Mouse (Mus musculus): ENCODE measurements around the gene Olfr61. TPM values are rescaled to one million over a fixed set of nuclear protein-coding genes. Genes with fewer than 3 reads are reported as not detected.

Gene Olfr61
- polyA plus RNA-seq, 1 experiment from 2014 or later: not detected

Other genes starting within 250 kb of the Olfr61 start
- gene Olfr531, start 226.1 kb upstream of the Olfr61 start, polyA plus RNA-seq (2014; fragmentation: Nextera tagmentation; extraction: Ambion mirVana): not detected in 2 replicates
- not detected in 2 replicates for gene Olfr532, start 207.3 kb upstream of the Olfr61 start, polyA plus RNA-seq (2014; fragmentation: Nextera tagmentation; extraction: Ambion mirVana)
- gene Olfr533, start 165.6 kb upstream of the Olfr61 start, polyA plus RNA-seq (2014; fragmentation: Nextera tagmentation; extraction: Ambion mirVana): not detected in 2 replicates
- gene Olfr535, start 144.8 kb upstream of the Olfr61 start, polyA plus RNA-seq (2014; fragmentation: Nextera tagmentation; extraction: Ambion mirVana): not detected in 2 replicates
- gene Olfr536, start 121.6 kb upstream of the Olfr61 start, polyA plus RNA-seq (2014; fragmentation: Nextera tagmentation; extraction: Ambion mirVana): not detected in 2 replicates
- not detected in 2 replicates for gene Olfr538, start 61.1 kb upstream of the Olfr61 start, polyA plus RNA-seq (2014; fragmentation: Nextera tagmentation; extraction: Ambion mirVana)
- gene Olfr46, start 27.7 kb upstream of the Olfr61 start, polyA plus RNA-seq (2014; fragmentation: Nextera tagmentation; extraction: Ambion mirVana): not detected in 2 replicates
- not detected in 2 replicates for gene Olfr53, start 17.5 kb downstream of the Olfr61 start, polyA plus RNA-seq (2014; fragmentation: Nextera tagmentation; extraction: Ambion mirVana)
- not detected in 2 replicates for gene Olfr539, start 31.0 kb downstream of the Olfr61 start, polyA plus RNA-seq (2014; fragmentation: Nextera tagmentation; extraction: Ambion mirVana)
- not detected in 2 replicates for gene Olfr45, start 53.0 kb downstream of the Olfr61 start, polyA plus RNA-seq (2014; fragmentation: Nextera tagmentation; extraction: Ambion mirVana)
- not detected in 2 replicates for gene Olfr541, start 68.3 kb downstream of the Olfr61 start, polyA plus RNA-seq (2014; fragmentation: Nextera tagmentation; extraction: Ambion mirVana)
- gene Cyp2e1, start 134.8 kb downstream of the Olfr61 start, polyA plus RNA-seq (2014; fragmentation: Nextera tagmentation; extraction: Ambion mirVana): not detected in 2 replicates
- gene Syce1, start 158.9 kb downstream of the Olfr61 start, polyA plus RNA-seq (2014; fragmentation: Nextera tagmentation; extraction: Ambion mirVana): 0.58 TPM in 1 of 2 replicates, not detected in the other
- gene Zfp941, start 193.2 kb downstream of the Olfr61 start, polyA plus RNA-seq (2014; fragmentation: Nextera tagmentation; extraction: Ambion mirVana): 0.63 and 0.96 TPM in 2 replicates
- 2.7 and 3.7 TPM in 2 replicates for gene Urah, start 206.0 kb downstream of the Olfr61 start, polyA plus RNA-seq (2014; fragmentation: Nextera tagmentation; extraction: Ambion mirVana)
- gene Scgb1c1, start 216.6 kb downstream of the Olfr61 start, polyA plus RNA-seq (2014; fragmentation: Nextera tagmentation; extraction: Ambion mirVana): not detected in 2 replicates
- not detected in 2 replicates for gene Odf3, start 218.8 kb downstream of the Olfr61 start, polyA plus RNA-seq (2014; fragmentation: Nextera tagmentation; extraction: Ambion mirVana)
- not detected in 2 replicates for gene Gm45785, start 227.4 kb downstream of the Olfr61 start, polyA plus RNA-seq (2014; fragmentation: Nextera tagmentation; extraction: Ambion mirVana)
- 44.3 and 45.4 TPM in 2 replicates for gene Ric8a, start 228.0 kb downstream of the Olfr61 start, polyA plus RNA-seq (2014; fragmentation: Nextera tagmentation; extraction: Ambion mirVana)
- 21.5 and 25.1 TPM in 2 replicates for gene Bet1l, start 228.6 kb downstream of the Olfr61 start, polyA plus RNA-seq (2014; fragmentation: Nextera tagmentation; extraction: Ambion mirVana)